Mouse (Mus musculus) liver, embryonic 14.5 days (tissue): Measurements from ENCODE around the gene 1700029J07Rik.

Experiments used
- CTCF ChIP-seq: IDR thresholded peaks from 2 replicates; pipeline ENCODE4 v1.5.1; 2016; ENCODE audit warnings: antibody characterized with exemption, low read depth, control low read depth
- EP300 ChIP-seq: IDR thresholded peaks from 2 replicates; pipeline ENCODE4 v1.6.1; 2016; ENCODE audit warnings: antibody characterized with exemption, low read depth

DNA sequence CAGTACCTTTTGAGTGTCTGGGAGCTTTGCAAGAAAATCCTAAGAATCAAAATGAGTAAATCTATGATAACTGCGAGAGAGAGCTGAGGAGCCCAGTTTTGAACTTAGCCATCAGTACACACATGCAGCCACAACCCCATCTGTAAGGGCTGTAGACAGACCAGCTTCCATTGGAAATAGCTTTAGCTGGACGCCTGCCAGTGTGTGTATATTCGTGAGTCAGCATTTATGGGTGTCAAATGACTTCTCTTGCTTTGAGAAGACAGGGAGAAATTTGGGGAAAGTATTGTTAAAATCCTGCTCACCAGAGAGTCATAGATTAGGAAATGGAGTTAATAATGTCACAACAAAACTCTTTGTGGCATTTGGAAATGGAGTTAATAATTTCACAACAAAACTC lies 11.6 kb upstream of the 1700029J07Rik start:
- TF ChIP-seq CTCF (no peak), EP300 (no peak)
